Mouse (Mus musculus): Measurements from ENCODE around the gene Rbm39. TPM values are rescaled to one million over a fixed set of nuclear protein-coding genes. Genes with fewer than 3 reads are reported as not detected.
A peak's percentile ranks its signal among the peaks of the same experiment; 100 is the strongest.
"Not testable (repeated sequence)": the region's sequence is repeated elsewhere in the genome, so short reads cannot be mapped to it uniquely, and the experiment has no call there.

The Rbm39 gene
- total and polyA plus RNA-seq, 2 experiments from 2014 or later, result 250 to 448 TPM

DNA sequence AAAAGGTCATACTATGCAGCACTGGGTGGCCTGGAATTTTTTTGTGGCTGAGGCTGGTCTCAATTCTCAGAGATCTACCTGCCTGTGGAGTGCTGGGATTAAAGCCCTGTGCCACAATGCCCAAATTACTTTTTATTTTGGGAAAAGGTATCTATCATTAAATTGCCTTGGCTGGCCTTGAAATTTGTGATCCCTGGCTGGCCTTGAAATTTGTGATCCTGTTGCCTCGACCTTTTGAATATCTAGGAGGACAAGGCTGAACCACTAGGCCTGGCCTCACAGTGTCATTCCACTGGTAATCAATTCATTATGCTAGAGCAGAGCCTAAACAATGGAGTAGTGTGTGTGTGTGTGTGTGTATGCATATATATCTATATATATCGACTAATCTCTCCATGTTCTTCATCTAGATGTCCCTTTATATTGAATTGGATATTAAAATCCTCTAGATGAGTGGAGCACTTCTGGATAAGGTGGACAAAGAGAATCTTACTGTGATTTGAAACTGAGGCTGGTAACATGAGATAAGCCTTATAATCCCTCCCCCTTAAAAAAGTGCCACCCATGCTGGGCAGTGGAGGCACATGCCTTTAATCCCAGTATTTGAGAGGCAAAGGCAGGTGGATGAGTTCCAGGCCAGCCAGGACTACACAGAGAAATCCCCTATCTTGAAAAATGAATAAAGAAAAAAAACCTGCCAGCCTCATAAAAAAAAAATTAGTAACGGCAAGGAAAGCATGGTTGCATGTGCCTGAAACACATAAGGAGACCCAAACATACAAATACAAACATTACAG lies 13.2 kb upstream of the Rbm39 start:
- no peak for DNase-seq (ENCODE audit: low spot score)
- H3K4me1 ChIP-seq (ENCODE audit: insufficient read depth, low read length), result no peaks in the 10 kb centered on the region
- H3K27ac ChIP-seq, result no peak overlapping the region
- no peaks in the 10 kb centered on the region for H3K27me3 ChIP-seq (ENCODE audit: insufficient read depth, low read length)
- H3K4me2 ChIP-seq (ENCODE audit: low read depth, low read length), result no peak overlapping the region
- H3K9me3 ChIP-seq (ENCODE audit: low read length), result no peaks in the 10 kb centered on the region
- no peaks in the 10 kb centered on the region for H3K36me3 ChIP-seq (ENCODE audit: insufficient read depth, low read length)
- WGBS, result 74% methylated on average over 3 of the region's 3 CpGs
- H3K4me3 ChIP-seq (ENCODE audit: low read length), result no peak overlapping the region
- TF ChIP-seq CTCF (IDR thresholded peaks at IDR 0.05; ENCODE audit: low read depth), result no peak
- no peak for ATAC-seq
- no peak overlapping the region for H3K9ac ChIP-seq (replicated peaks; ENCODE audit: low read length)

DNA sequence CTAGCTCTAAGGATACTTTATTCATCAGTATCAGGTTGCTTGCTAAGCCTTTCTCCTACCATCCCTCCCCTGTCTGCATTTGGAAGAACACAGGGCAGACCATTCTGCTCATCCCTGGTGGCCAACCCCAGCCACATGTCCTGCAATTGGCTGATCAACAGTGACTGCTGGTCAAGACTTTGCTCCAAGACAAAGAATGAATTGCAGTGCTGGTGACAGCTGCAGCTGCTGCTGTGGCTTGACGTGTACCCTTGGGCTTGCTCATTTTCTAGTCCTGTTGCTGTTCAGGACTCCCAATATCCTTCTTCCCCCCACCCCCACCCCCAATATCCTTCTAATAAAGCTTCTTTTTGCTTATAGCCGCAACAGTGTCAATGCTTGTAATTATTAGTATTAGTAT lies 12.0 kb upstream of the Rbm39 start:
- H3K27ac ChIP-seq, result no peak overlapping the region
- H3K4me1 ChIP-seq (ENCODE audit: insufficient read depth, low read length), result no peaks in the 10 kb centered on the region
- TF ChIP-seq CTCF (IDR thresholded peaks at IDR 0.05; ENCODE audit: low read depth), result no peak
- no peak for DNase-seq (ENCODE audit: low spot score)
- no peak overlapping the region for H3K9ac ChIP-seq (replicated peaks; ENCODE audit: low read length)
- H3K4me3 ChIP-seq (ENCODE audit: low read length), result no peak overlapping the region
- no peaks in the 10 kb centered on the region for H3K9me3 ChIP-seq (ENCODE audit: low read length)
- H3K4me2 ChIP-seq (ENCODE audit: low read depth, low read length), result no peak overlapping the region
- H3K36me3 ChIP-seq (ENCODE audit: insufficient read depth, low read length), result no peaks in the 10 kb centered on the region
- ATAC-seq, result no peak
- 59% methylated on average over 2 of the region's 2 CpGs for WGBS
- no peaks in the 10 kb centered on the region for H3K27me3 ChIP-seq (ENCODE audit: insufficient read depth, low read length)

DNA sequence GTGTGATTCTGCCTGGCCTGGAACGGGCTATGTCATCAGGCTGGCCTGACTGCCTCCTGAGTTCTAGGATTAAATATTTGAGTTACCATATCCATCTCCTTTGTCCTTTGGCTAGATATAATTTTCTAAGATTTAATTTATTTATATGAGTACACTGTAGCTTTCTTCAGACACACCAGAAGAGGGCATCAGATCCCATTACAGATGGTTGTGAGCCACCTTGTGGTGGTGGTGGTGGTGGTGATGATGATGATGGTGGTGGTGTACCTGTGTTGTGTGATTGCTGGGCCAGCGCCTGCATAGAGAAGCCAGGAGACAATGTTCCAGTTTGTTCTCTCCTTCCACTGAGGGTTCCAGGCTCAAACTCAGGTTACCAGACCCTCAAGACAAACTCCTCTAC lies 11.5 kb upstream of the Rbm39 start:
- Histone ChIP-seq H3K4me1 (ENCODE audit: insufficient read depth, low read length) (no peaks in the 10 kb centered on the region), H3K4me2 (ENCODE audit: low read depth, low read length) (no peak overlapping the region), H3K4me3 (ENCODE audit: low read length) (no peak overlapping the region), H3K9ac (replicated peaks; ENCODE audit: low read length) (no peak overlapping the region), H3K9me3 (ENCODE audit: low read length) (no peaks in the 10 kb centered on the region), H3K27me3 (ENCODE audit: insufficient read depth, low read length) (no peaks in the 10 kb centered on the region), H3K27ac (no peak overlapping the region), H3K36me3 (ENCODE audit: insufficient read depth, low read length) (no peaks in the 10 kb centered on the region)
- TF ChIP-seq CTCF (IDR thresholded peaks at IDR 0.05; ENCODE audit: low read depth), result no peak
- WGBS, result 88% methylated on average over 2 of the region's 2 CpGs
- ATAC-seq (no peak), DNase-seq (ENCODE audit: low spot score) (no peak)

DNA sequence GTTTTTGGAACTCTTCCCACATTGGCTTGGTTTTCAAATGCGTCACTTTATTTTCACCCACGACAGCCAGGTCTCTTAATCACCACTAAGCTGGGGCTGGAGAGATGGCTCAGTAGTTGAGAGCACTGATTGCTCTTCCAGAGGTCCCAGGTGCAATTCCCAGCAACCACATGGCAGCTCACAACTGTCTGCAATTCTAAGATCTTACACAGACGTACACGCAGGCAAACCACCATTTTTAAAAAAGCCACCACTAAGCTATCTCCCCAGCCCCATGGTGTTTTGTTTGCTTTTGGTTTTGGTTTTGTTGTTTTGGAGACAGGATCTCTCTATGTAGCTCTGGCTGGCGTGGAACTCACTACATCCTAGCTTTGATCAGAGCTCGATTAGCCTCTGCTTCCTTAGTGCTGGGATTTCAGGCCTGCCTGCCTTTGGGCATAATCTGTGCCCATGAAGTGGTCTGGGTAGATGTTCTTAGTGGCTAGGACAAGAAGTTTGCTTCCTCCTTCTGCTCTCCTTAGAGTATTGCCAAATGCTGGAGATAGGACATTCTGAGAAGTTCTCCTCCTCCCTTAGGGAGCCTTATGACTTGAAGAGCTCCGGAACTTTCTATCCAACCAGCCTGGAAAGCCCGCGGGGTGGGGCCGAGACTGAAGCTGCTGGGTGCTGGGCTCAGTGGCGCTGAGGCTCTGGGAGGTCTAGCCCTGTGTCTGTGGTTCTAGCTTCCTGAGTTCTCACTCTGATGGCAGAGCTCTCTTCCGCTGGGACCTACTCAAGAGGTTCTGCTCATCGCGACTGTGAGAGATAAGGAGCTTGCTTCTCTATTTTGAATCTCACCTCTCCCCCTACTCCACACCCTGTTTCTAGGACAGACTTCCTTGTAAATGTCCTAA lies 10.2 kb upstream of the Rbm39 start:
- DNase-seq (ENCODE audit: low spot score) (no peak), ATAC-seq (no peak)
- Histone ChIP-seq H3K4me2 (ENCODE audit: low read depth, low read length) (no peak overlapping the region), H3K9ac (replicated peaks; ENCODE audit: low read length) (no peak overlapping the region), H3K36me3 (ENCODE audit: insufficient read depth, low read length) (no peaks in the 10 kb centered on the region), H3K27ac (no peak overlapping the region), H3K27me3 (ENCODE audit: insufficient read depth, low read length) (no peaks in the 10 kb centered on the region), H3K9me3 (ENCODE audit: low read length) (no peaks in the 10 kb centered on the region), H3K4me3 (ENCODE audit: low read length) (no peak overlapping the region), H3K4me1 (ENCODE audit: insufficient read depth, low read length) (no peaks in the 10 kb centered on the region)
- 84% methylated on average over 14 of the region's 14 CpGs for WGBS
- TF ChIP-seq CTCF (IDR thresholded peaks at IDR 0.05; ENCODE audit: low read depth), result no peak

DNA sequence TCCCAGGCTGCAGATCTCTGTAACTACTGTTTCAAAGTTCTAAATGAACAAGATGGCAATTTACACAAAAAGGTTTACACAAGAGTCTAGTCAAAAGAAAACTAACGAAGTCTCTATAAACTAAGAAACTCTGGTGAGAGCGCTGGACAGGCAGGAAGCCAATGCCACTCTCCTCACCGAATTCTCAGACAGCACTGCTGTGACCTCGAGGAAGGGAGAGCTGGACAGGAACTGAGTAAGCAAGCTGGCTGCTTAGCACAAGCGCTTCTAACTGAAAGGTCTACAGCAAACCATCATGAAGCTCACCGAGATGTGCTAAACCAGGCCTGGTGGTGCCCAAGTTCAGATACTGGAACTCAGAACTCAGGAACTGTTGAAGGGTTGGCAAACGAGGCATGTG lies 9.2 kb upstream of the Rbm39 start:
- not testable (repeated sequence) for H3K27me3 ChIP-seq (ENCODE audit: insufficient read depth, low read length); H3K4me1 ChIP-seq (ENCODE audit: insufficient read depth, low read length); H3K4me2 ChIP-seq (ENCODE audit: low read depth, low read length); H3K4me3 ChIP-seq (ENCODE audit: low read length); H3K36me3 ChIP-seq (ENCODE audit: insufficient read depth, low read length); H3K9ac ChIP-seq (replicated peaks; ENCODE audit: low read length); DNase-seq (ENCODE audit: low spot score); H3K9me3 ChIP-seq (ENCODE audit: low read length); ATAC-seq; H3K27ac ChIP-seq
- 79% methylated on average over 7 of the region's 7 CpGs for WGBS

DNA sequence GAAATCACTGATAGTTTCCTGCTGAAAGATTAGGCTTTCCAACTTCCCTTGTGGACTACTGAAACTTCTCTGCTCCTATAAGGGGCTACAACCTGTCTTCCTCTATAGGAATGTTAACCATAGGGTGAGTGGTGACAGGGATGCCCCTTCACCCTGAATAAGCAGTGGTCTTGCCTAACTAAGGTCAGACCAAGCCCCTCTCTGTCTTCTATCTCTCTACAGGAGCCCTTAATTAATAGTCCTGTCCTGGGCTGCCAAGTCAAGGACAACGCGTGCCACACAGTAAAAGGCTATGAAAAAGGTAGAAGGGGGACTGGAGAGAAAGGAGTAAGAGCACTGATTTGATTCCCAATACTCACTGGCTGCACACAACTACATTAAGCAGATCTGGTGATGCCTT lies 1.6 kb upstream of the Rbm39 start:
- Histone ChIP-seq H3K27me3 (ENCODE audit: insufficient read depth, low read length) (no peaks in the 10 kb centered on the region), H3K4me2 (ENCODE audit: low read depth, low read length) (peak overlapping the region; percentile 67), H3K4me1 (ENCODE audit: insufficient read depth, low read length) (peaks cover 5% of the 10 kb centered on the region; the same call in 1 of the 2 replicates), H3K4me3 (ENCODE audit: low read length) (no peak overlapping the region), H3K9me3 (ENCODE audit: low read length) (no peaks in the 10 kb centered on the region), H3K27ac (peak overlapping the region; percentile 99; the same call in 1 of the 2 replicates), H3K36me3 (ENCODE audit: insufficient read depth, low read length) (peaks cover 13% of the 10 kb centered on the region), H3K9ac (replicated peaks; ENCODE audit: low read length) (no peak overlapping the region)
- 70% methylated on average over 2 of the region's 2 CpGs for WGBS
- DNase-seq (ENCODE audit: low spot score) (no peak), ATAC-seq (no peak)
- no peak for TF ChIP-seq CTCF (IDR thresholded peaks at IDR 0.05; ENCODE audit: low read depth)
